Comparison of ENCODE assay signal across 9 mouse cellular contexts in genomic region chr5:108550207-108550594, GRCm38 (mm10). TPM values are rescaled to one million over a fixed set of nuclear protein-coding genes. Genes with fewer than 3 reads are reported as not detected.
DNase-seq lines count a peak whose midpoint lies in the region; ATAC-seq and TF ChIP-seq lines count a peak whose summit lies in the region.
"Had no signal": no experiment of that assay in that cellular context is flagged by ENCODE, and none has a peak within 500 bp of the region (broad histone marks: within the 10 kb centered on the region; RNA-seq: fewer than 3 reads in every experiment).

No protein-coding gene starts in this region.

- peak overlapping the region; percentile 31 for H3K4me3 ChIP-seq in kidney, embryonic 14.5 days (ENCODE audit: low read length)
- peak overlapping the region; percentile 36 for H3K4me3 ChIP-seq in hindbrain, embryonic 11.5 days (ENCODE audit: low read depth, low read length)
- peak overlapping the region; percentile 63 for H3K4me3 ChIP-seq in midbrain, embryonic 15.5 days

- TF ChIP-seq CTCF in brain, embryonic 14.5 days (IDR thresholded peaks at IDR 0.05; ENCODE audit: borderline replicate concordance, extremely low read depth, insufficient read depth, insufficient read length) = no peak

- TF ChIP-seq POLR2A in brain, embryonic 14.5 days (IDR thresholded peaks at IDR 0.05; ENCODE audit: borderline replicate concordance, extremely low read depth, insufficient read depth, insufficient read length, poor library complexity, severe bottlenecking) = no peak

- H3K4me2 ChIP-seq in kidney, embryonic 14.5 days (replicated peaks; ENCODE audit: low read depth, low read length) = peak overlapping the region; percentile 67
- H3K4me2 ChIP-seq in hindbrain, embryonic 11.5 days (replicated peaks; ENCODE audit: low read depth, low read length) = peak overlapping the region; percentile 64
- H3K4me2 ChIP-seq in midbrain, embryonic 15.5 days = peak overlapping the region; percentile 57

- no peaks in the 10 kb centered on the region for H3K36me3 ChIP-seq in kidney, embryonic 14.5 days (ENCODE audit: control insufficient read depth, insufficient read depth, low read length)
- no peaks in the 10 kb centered on the region for H3K36me3 ChIP-seq in hindbrain, embryonic 11.5 days (ENCODE audit: control insufficient read depth, insufficient read depth, low read length)
- no peaks in the 10 kb centered on the region for H3K36me3 ChIP-seq in midbrain, embryonic 15.5 days (replicated peaks)

- no peaks in the 10 kb centered on the region for H3K9me3 ChIP-seq in kidney, embryonic 14.5 days (ENCODE audit: control insufficient read depth, low read length)
- H3K9me3 ChIP-seq in hindbrain, embryonic 11.5 days (ENCODE audit: control insufficient read depth, low read length) = no peaks in the 10 kb centered on the region
- no peaks in the 10 kb centered on the region for H3K9me3 ChIP-seq in midbrain, embryonic 15.5 days

- peak overlapping the region; percentile 4; the same call in 1 of the 2 replicates for H3K9ac ChIP-seq in kidney, embryonic 14.5 days (ENCODE audit: low read depth, low read length)
- H3K9ac ChIP-seq in hindbrain, embryonic 11.5 days (ENCODE audit: low read depth, low read length) = peak overlapping the region; percentile 46
- H3K9ac ChIP-seq in midbrain, embryonic 15.5 days = peak overlapping the region; percentile 72

- H3K4me1 ChIP-seq in kidney, embryonic 14.5 days (ENCODE audit: control insufficient read depth, insufficient read depth, low read length) = peaks cover 7% of the 10 kb centered on the region; the same call in 1 of the 2 replicates
- 0 out of 2 replicates have a peak, but pooled peaks cover 3% of the 10 kb centered on the region for H3K4me1 ChIP-seq in hindbrain, embryonic 11.5 days (replicated peaks; ENCODE audit: control insufficient read depth, insufficient read depth, low read length)
- peaks cover 16% of the 10 kb centered on the region for H3K4me1 ChIP-seq in midbrain, embryonic 15.5 days

- no peak for DNase-seq in kidney, postnatal 4 days
- peak; percentile 37 for DNase-seq in brain, embryonic 14.5 days (ENCODE audit: low read depth)
- no peak for DNase-seq in hindbrain, embryonic 11.5 days (ENCODE audit: low spot score)
- DNase-seq in urinary bladder, postnatal 36 days (ENCODE audit: low spot score in 2 of 2) = no peak
- no peak for DNase-seq in cerebellum, adult 11-12 months
- DNase-seq in lung, postnatal 4 days = no peak

- H3K27ac ChIP-seq in kidney, embryonic 14.5 days (ENCODE audit: low read depth, low read length) = no peak overlapping the region
- H3K27ac ChIP-seq in hindbrain, embryonic 11.5 days (ENCODE audit: low read depth, low read length) = no peak overlapping the region
- peak overlapping the region; percentile 75 for H3K27ac ChIP-seq in midbrain, embryonic 15.5 days
- H3K27ac ChIP-seq: macrophage had no signal

- ATAC-seq in kidney, embryonic 14.5 days (ENCODE audit: low FRiP score, low TSS enrichment) = no peak
- peak; percentile 75 for ATAC-seq in hindbrain, embryonic 11.5 days (ENCODE audit: low FRiP score)
- ATAC-seq in midbrain, embryonic 15.5 days (replicated peaks) = peak; percentile 75

- 1% methylated on average over 16 of the region's 16 CpGs for WGBS in kidney, embryonic 14.5 days
- 0% methylated on average over 16 of the region's 16 CpGs for WGBS in hindbrain, embryonic 11.5 days
- WGBS in midbrain, embryonic 15.5 days = 0% methylated on average over 16 of the region's 16 CpGs

- H3K27me3 ChIP-seq in kidney, embryonic 14.5 days (ENCODE audit: control insufficient read depth, insufficient read depth, low read length) = peaks cover 27% of the 10 kb centered on the region
- peaks cover 7% of the 10 kb centered on the region for H3K27me3 ChIP-seq in hindbrain, embryonic 11.5 days (ENCODE audit: control insufficient read depth, insufficient read depth, low read length)
- peaks cover 3% of the 10 kb centered on the region; the same call in 1 of the 2 replicates for H3K27me3 ChIP-seq in midbrain, embryonic 15.5 days (replicated peaks)

RNA-seq across cellular contexts. Expression of gene Cplx1, which starts 0.4 kb away (rescaled TPM):
- polyA plus RNA-seq in kidney, embryonic 14.5 days (2014; fragmentation: Nextera tagmentation; extraction: Ambion mirVana) = 0.17 and 0.23 TPM in 2 replicates
- 10.8 and 31.1 TPM in 2 replicates for polyA plus RNA-seq in brain, embryonic 14.5 days (2012; rRNA removed)
- 13.7 and 15.2 TPM in 2 replicates for polyA plus RNA-seq in hindbrain, embryonic 11.5 days (2014; fragmentation: Nextera tagmentation; extraction: Ambion mirVana)
- polyA plus RNA-seq in midbrain, embryonic 15.5 days (2015; fragmentation: Nextera tagmentation; extraction: Ambion mirVana) = 72.8 and 83.6 TPM in 2 replicates
- polyA plus RNA-seq: macrophage had no signal

Comparison
In these comparisons a context has a peak if more than half of its experiments do, and no peak if none do; other contexts are left out.
1. H3K9ac ChIP-seq: peak in every context shown above with its lines; median percentile 72 in midbrain, embryonic 15.5 days; 46 in hindbrain, embryonic 11.5 days; 4 in kidney, embryonic 14.5 days.